9 mouse cellular contexts compared by ENCODE assay signal in genomic region chr15:102245461-102245881, GRCm38 (mm10). TPM values are rescaled to one million over a fixed set of nuclear protein-coding genes. Genes with fewer than 3 reads are reported as not detected.
DNase-seq lines count a peak whose midpoint lies in the region; ATAC-seq and TF ChIP-seq lines count a peak whose summit lies in the region.
"Had no signal": no experiment of that assay in that cellular context is flagged by ENCODE, and none has a peak within 500 bp of the region (broad histone marks: within the 10 kb centered on the region; RNA-seq: fewer than 3 reads in every experiment).

No protein-coding gene starts in this region.

- H3K4me3 ChIP-seq in erythroblast, embryonic 14.5 days (replicated peaks) = peak overlapping the region; percentile 55
- peak overlapping the region; percentile 94 for H3K4me3 ChIP-seq in E14TG2a.4 (replicated peaks; ENCODE audit: low read length)
- H3K4me3 ChIP-seq in heart, embryonic 14.5 days (ENCODE audit: control insufficient read depth in 1 of 2, insufficient read depth in 1 of 2, low read depth in 1 of 2, low read length in 2 of 2) = peak overlapping the region; percentile 61 to 62
- H3K4me3 ChIP-seq in liver, embryonic 11.5 days (ENCODE audit: low read depth, low read length) = peak overlapping the region; percentile 51
- H3K4me3 ChIP-seq in stomach, embryonic 15.5 days (replicated peaks) = peak overlapping the region; percentile 64

- H3K27ac ChIP-seq in heart, embryonic 14.5 days (replicated peaks in 1 of 2; ENCODE audit: control insufficient read depth in 1 of 2, insufficient read depth in 1 of 2, low read depth in 2 of 2, low read length in 2 of 2) = peak overlapping the region; percentile 53 to 88
- H3K27ac ChIP-seq in liver, embryonic 11.5 days (ENCODE audit: low read depth, low read length) = peak overlapping the region; percentile 81; the same call in 1 of the 2 replicates
- H3K27ac ChIP-seq in stomach, embryonic 15.5 days = peak overlapping the region; percentile 100

- no peaks in the 10 kb centered on the region for H3K36me3 ChIP-seq in erythroblast, embryonic 14.5 days (ENCODE audit: control insufficient read depth)
- H3K36me3 ChIP-seq in E14TG2a.4 (ENCODE audit: insufficient read depth, low read length) = peaks cover 17% of the 10 kb centered on the region
- H3K36me3 ChIP-seq in heart, embryonic 14.5 days (ENCODE audit: control insufficient read depth, insufficient read depth, low read length) = no peaks in the 10 kb centered on the region
- no peaks in the 10 kb centered on the region for H3K36me3 ChIP-seq in liver, embryonic 11.5 days (ENCODE audit: control insufficient read depth, insufficient read depth, low read length)
- H3K36me3 ChIP-seq in stomach, embryonic 15.5 days = 0 out of 2 replicates have a peak, but pooled peaks cover 3% of the 10 kb centered on the region

- H3K9me3 ChIP-seq in erythroblast, embryonic 14.5 days (ENCODE audit: control insufficient read depth, low read length) = no peaks in the 10 kb centered on the region; the same call in 1 of the 2 replicates
- H3K9me3 ChIP-seq in E14TG2a.4 (ENCODE audit: low read length) = no peaks in the 10 kb centered on the region
- no peaks in the 10 kb centered on the region for H3K9me3 ChIP-seq in heart, embryonic 14.5 days (ENCODE audit: control insufficient read depth, low read length)
- no peaks in the 10 kb centered on the region for H3K9me3 ChIP-seq in liver, embryonic 11.5 days (ENCODE audit: control insufficient read depth, low read length)
- no peaks in the 10 kb centered on the region for H3K9me3 ChIP-seq in stomach, embryonic 15.5 days

- H3K27me3 ChIP-seq in erythroblast, embryonic 14.5 days (ENCODE audit: control insufficient read depth) = peaks cover 97% of the 10 kb centered on the region
- no peaks in the 10 kb centered on the region for H3K27me3 ChIP-seq in E14TG2a.4 (ENCODE audit: insufficient read depth, low read length)
- H3K27me3 ChIP-seq in heart, embryonic 14.5 days (ENCODE audit: control insufficient read depth, insufficient read depth, low read length) = peaks cover 50% of the 10 kb centered on the region
- H3K27me3 ChIP-seq in liver, embryonic 11.5 days (replicated peaks; ENCODE audit: control insufficient read depth, insufficient read depth, low read length) = peaks cover 72% of the 10 kb centered on the region
- H3K27me3 ChIP-seq in stomach, embryonic 15.5 days (replicated peaks) = no peaks in the 10 kb centered on the region

- H3K9ac ChIP-seq in heart, embryonic 14.5 days (ENCODE audit: low read length) = peak overlapping the region; percentile 76
- peak overlapping the region; percentile 52 for H3K9ac ChIP-seq in liver, embryonic 11.5 days (ENCODE audit: low read depth, low read length)
- peak overlapping the region; percentile 65 for H3K9ac ChIP-seq in stomach, embryonic 15.5 days

- ATAC-seq in erythroblast, adult 5-6 weeks (replicated peaks; ENCODE audit: low FRiP score, poor library complexity, severe bottlenecking) = no peak
- no peak for ATAC-seq in heart, embryonic 14.5 days (ENCODE audit: insufficient number of reproducible peaks, insufficient read depth, low FRiP score, low read depth)
- no peak for ATAC-seq in liver, embryonic 11.5 days (replicated peaks; ENCODE audit: low FRiP score)
- ATAC-seq in stomach, embryonic 15.5 days (ENCODE audit: insufficient read depth, low FRiP score, low read depth) = no peak

- no peak for TF ChIP-seq CTCF in E14TG2a.4 (conservative IDR thresholded peaks at IDR 0.05; ENCODE audit: low read length)

- WGBS in heart, embryonic 14.5 days = 6% methylated on average over 14 of the region's 14 CpGs
- WGBS in liver, embryonic 11.5 days = 12% methylated on average over 14 of the region's 14 CpGs
- WGBS in stomach, embryonic 15.5 days = 4% methylated on average over 14 of the region's 14 CpGs

- H3K4me2 ChIP-seq in heart, embryonic 14.5 days (ENCODE audit: low read length) = peak overlapping the region; percentile 98
- peak overlapping the region; percentile 89 for H3K4me2 ChIP-seq in liver, embryonic 11.5 days
- peak overlapping the region; percentile 92 for H3K4me2 ChIP-seq in stomach, embryonic 15.5 days

- H3K4me1 ChIP-seq in erythroblast, embryonic 14.5 days (ENCODE audit: control insufficient read depth) = peaks cover 21% of the 10 kb centered on the region
- H3K4me1 ChIP-seq in E14TG2a.4 (replicated peaks; ENCODE audit: low read depth, low read length) = peaks cover 73% of the 10 kb centered on the region
- H3K4me1 ChIP-seq in heart, embryonic 14.5 days (ENCODE audit: control insufficient read depth in 2 of 2, insufficient read depth in 2 of 2, low read length in 2 of 2) = peaks cover 21 to 31% of the 10 kb centered on the region in 2 experiments
- peaks cover 49% of the 10 kb centered on the region for H3K4me1 ChIP-seq in liver, embryonic 11.5 days (replicated peaks; ENCODE audit: control insufficient read depth, insufficient read depth, low read length)
- H3K4me1 ChIP-seq in stomach, embryonic 15.5 days = peaks cover 54% of the 10 kb centered on the region

- DNase-seq in liver, embryonic 11.5 days (ENCODE audit: low spot score) = no peak
- DNase-seq in cerebellum, adult 9-10 months = no peak
- no peak for DNase-seq in adrenal gland, postnatal 4 days (ENCODE audit: low spot score in 2 of 2)

RNA-seq across cellular contexts. Expression of gene Rarg, which starts 11.8 kb away (rescaled TPM):
- 0.09 TPM in 2 replicates for polyA plus RNA-seq in erythroblast, embryonic 14.5 days (2012)
- total RNA-seq in erythroblast, adult 5-6 weeks (2015; ENCODE audit: low replicate concordance) = 0.84 and 1.5 TPM in 2 replicates
- total RNA-seq in erythroblast, adult 5-6 weeks (2017; ENCODE audit: low replicate concordance) = 0.84 and 5.2 TPM in 2 replicates
- 6.7 and 7.6 TPM in 2 replicates for polyA plus RNA-seq in heart, embryonic 14.5 days (2014; fragmentation: Nextera tagmentation; extraction: Ambion mirVana)
- polyA plus RNA-seq in liver, embryonic 11.5 days (2014; fragmentation: Nextera tagmentation; extraction: Ambion mirVana) = 11.1 and 11.5 TPM in 2 replicates
- polyA plus RNA-seq in stomach, embryonic 15.5 days (2015; fragmentation: Nextera tagmentation; extraction: Ambion mirVana) = 29.8 and 33.8 TPM in 2 replicates
- 10 to 100 TPM; 24.8 to 28.6 TPM for total RNA-seq in adrenal gland, postnatal 4 days (2021)

RNA-seq across cellular contexts. Expression of gene Itgb7, which starts 13.7 kb away (rescaled TPM):
- 1.4 and 2.1 TPM in 2 replicates for polyA plus RNA-seq in erythroblast, embryonic 14.5 days (2012)
- total RNA-seq in erythroblast, adult 5-6 weeks (2015; ENCODE audit: low replicate concordance) = 36.8 and 55.3 TPM in 2 replicates
- total RNA-seq in erythroblast, adult 5-6 weeks (2017; ENCODE audit: low replicate concordance) = 31.0 and 35.5 TPM in 2 replicates
- polyA plus RNA-seq in heart, embryonic 14.5 days (2014; fragmentation: Nextera tagmentation; extraction: Ambion mirVana) = 0.65 and 1.4 TPM in 2 replicates
- polyA plus RNA-seq in liver, embryonic 11.5 days (2014; fragmentation: Nextera tagmentation; extraction: Ambion mirVana) = 3.9 and 4.1 TPM in 2 replicates
- polyA plus RNA-seq in stomach, embryonic 15.5 days (2015; fragmentation: Nextera tagmentation; extraction: Ambion mirVana) = 9.6 and 12.7 TPM in 2 replicates
- total RNA-seq in adrenal gland, postnatal 4 days (2021) = 1 to 10 TPM; 1.1 to 3.6 TPM

RNA-seq across cellular contexts. Expression of gene Gm9918, which starts 24.9 kb away (rescaled TPM):
- not detected in 2 replicates for polyA plus RNA-seq in erythroblast, embryonic 14.5 days (2012)
- total RNA-seq in erythroblast, adult 5-6 weeks (2015; ENCODE audit: low replicate concordance) = not detected in 2 replicates
- not detected in 2 replicates for total RNA-seq in erythroblast, adult 5-6 weeks (2017; ENCODE audit: low replicate concordance)
- 0.15 TPM in 1 of 2 replicates, not detected in the other for polyA plus RNA-seq in heart, embryonic 14.5 days (2014; fragmentation: Nextera tagmentation; extraction: Ambion mirVana)
- polyA plus RNA-seq in liver, embryonic 11.5 days (2014; fragmentation: Nextera tagmentation; extraction: Ambion mirVana) = 0.13 TPM in 1 of 2 replicates, not detected in the other
- 0.27 and 0.30 TPM in 2 replicates for polyA plus RNA-seq in stomach, embryonic 15.5 days (2015; fragmentation: Nextera tagmentation; extraction: Ambion mirVana)
- under 1 TPM; 0.17 to 0.31 TPM for total RNA-seq in adrenal gland, postnatal 4 days (2021)
- total RNA-seq: left cerebral cortex, postnatal 25 days had no signal

RNA-seq across cellular contexts. Expression of gene Mfsd5, which starts 33.8 kb away (rescaled TPM):
- polyA plus RNA-seq in erythroblast, embryonic 14.5 days (2012) = 3.2 and 3.5 TPM in 2 replicates
- 5.9 and 15.6 TPM in 2 replicates for total RNA-seq in erythroblast, adult 5-6 weeks (2015; ENCODE audit: low replicate concordance)
- total RNA-seq in erythroblast, adult 5-6 weeks (2017; ENCODE audit: low replicate concordance) = 2.5 and 10.7 TPM in 2 replicates
- 39.2 and 41.3 TPM in 2 replicates for polyA plus RNA-seq in heart, embryonic 14.5 days (2014; fragmentation: Nextera tagmentation; extraction: Ambion mirVana)
- 58.8 and 60.7 TPM in 2 replicates for polyA plus RNA-seq in liver, embryonic 11.5 days (2014; fragmentation: Nextera tagmentation; extraction: Ambion mirVana)
- polyA plus RNA-seq in stomach, embryonic 15.5 days (2015; fragmentation: Nextera tagmentation; extraction: Ambion mirVana) = 66.3 and 66.4 TPM in 2 replicates
- total RNA-seq in adrenal gland, postnatal 4 days (2021) = 10 to 100 TPM; 34.4 to 36.7 TPM

RNA-seq across cellular contexts. Expression of gene Csad, which starts 40.9 kb away (rescaled TPM):
- 0.97 and 1.4 TPM in 2 replicates for polyA plus RNA-seq in erythroblast, embryonic 14.5 days (2012)
- total RNA-seq in erythroblast, adult 5-6 weeks (2015; ENCODE audit: low replicate concordance) = 2.9 TPM in 1 of 2 replicates, not detected in the other
- total RNA-seq in erythroblast, adult 5-6 weeks (2017; ENCODE audit: low replicate concordance) = 9.3 and 12.5 TPM in 2 replicates
- polyA plus RNA-seq in heart, embryonic 14.5 days (2014; fragmentation: Nextera tagmentation; extraction: Ambion mirVana) = 35.1 and 36.4 TPM in 2 replicates
- 33.3 and 35.1 TPM in 2 replicates for polyA plus RNA-seq in liver, embryonic 11.5 days (2014; fragmentation: Nextera tagmentation; extraction: Ambion mirVana)
- 63.3 and 64.3 TPM in 2 replicates for polyA plus RNA-seq in stomach, embryonic 15.5 days (2015; fragmentation: Nextera tagmentation; extraction: Ambion mirVana)
- 100 to 1,000 TPM in 1 of 2 experiments, 10 to 100 TPM in 1; 90.0 to 106 TPM for total RNA-seq in adrenal gland, postnatal 4 days (2021)
